Mouse (Mus musculus): Measurements from ENCODE around the gene Gatm. TPM values are rescaled to one million over a fixed set of nuclear protein-coding genes. Genes with fewer than 3 reads are reported as not detected.

Gene Gatm
- 19.6 and 20.5 TPM in 2 replicates for polyA plus RNA-seq (2016; fragmentation: Nextera tagmentation; extraction: Ambion mirVana)

GRCm38 (mm10) chr2:122610746-122611653, at the start of gene Gatm:
Gatm (minus strand) TSS chr2:122611303.
- H3K36me3 ChIP-seq: no peaks in the 10 kb centered on the region
- peak within 1 kb of the TSS; percentile 50 for H3K4me3 ChIP-seq (replicated peaks)
- ATAC-seq (ENCODE audit: insufficient number of reproducible peaks, insufficient read depth, low FRiP score, low TSS enrichment, low read depth): peak; percentile 88
- no peak within 1 kb of the TSS for H3K27ac ChIP-seq
- peak within 1 kb of the TSS; percentile 88 for H3K4me2 ChIP-seq
- no peaks in the 10 kb centered on the region for H3K9me3 ChIP-seq
- H3K4me1 ChIP-seq (replicated peaks): 0 out of 2 replicates have a peak, but pooled peaks cover 6% of the 10 kb centered on the region
- WGBS: 3% methylated on average over 47 of the region's 48 CpGs
- H3K27me3 ChIP-seq: peaks cover 22% of the 10 kb centered on the region
- peak within 1 kb of the TSS; percentile 64 for H3K9ac ChIP-seq (replicated peaks)

- no peak for ATAC-seq (ENCODE audit: insufficient number of reproducible peaks, insufficient read depth, low FRiP score, low TSS enrichment, low read depth)
- no peak overlapping the region for H3K27ac ChIP-seq
- WGBS: 91% methylated on average over 7 of the region's 7 CpGs
Observed at GRCm38 (mm10) chr2:122659825-122660224, 48.7 kb upstream of the Gatm start.

GRCm38 (mm10) chr2:122657707-122658524, 46.8 kb upstream of the Gatm start:
- H3K27me3 ChIP-seq: no peaks in the 10 kb centered on the region
- H3K4me2 ChIP-seq: no peak overlapping the region
- no peak for ATAC-seq (ENCODE audit: insufficient number of reproducible peaks, insufficient read depth, low FRiP score, low TSS enrichment, low read depth)
- H3K9ac ChIP-seq (replicated peaks): no peak overlapping the region
- no peaks in the 10 kb centered on the region for H3K4me1 ChIP-seq (replicated peaks)
- 86% methylated on average over 11 of the region's 11 CpGs for WGBS
- H3K4me3 ChIP-seq (replicated peaks): no peak overlapping the region
- no peak overlapping the region for H3K27ac ChIP-seq
- H3K36me3 ChIP-seq: no peaks in the 10 kb centered on the region
- H3K9me3 ChIP-seq: no peaks in the 10 kb centered on the region

More at GRCm38 (mm10) chr2:122659825-122660224, 48.7 kb upstream of the Gatm start:
- H3K9me3 ChIP-seq: no peaks in the 10 kb centered on the region
- no peak overlapping the region for H3K9ac ChIP-seq (replicated peaks)
- H3K4me1 ChIP-seq (replicated peaks): no peaks in the 10 kb centered on the region
- H3K36me3 ChIP-seq: no peaks in the 10 kb centered on the region
- no peak overlapping the region for H3K4me2 ChIP-seq
- no peaks in the 10 kb centered on the region for H3K27me3 ChIP-seq
- no peak overlapping the region for H3K4me3 ChIP-seq (replicated peaks)

GRCm38 (mm10) chr2:122656767-122657166, 45.7 kb upstream of the Gatm start:
- no peak for ATAC-seq (ENCODE audit: insufficient number of reproducible peaks, insufficient read depth, low FRiP score, low TSS enrichment, low read depth)
- 86% methylated on average over 9 of the region's 9 CpGs for WGBS
- Histone ChIP-seq H3K9ac (replicated peaks) (no peak overlapping the region), H3K9me3 (no peaks in the 10 kb centered on the region), H3K4me2 (no peak overlapping the region), H3K27ac (no peak overlapping the region), H3K4me3 (replicated peaks) (no peak overlapping the region), H3K36me3 (no peaks in the 10 kb centered on the region), H3K27me3 (no peaks in the 10 kb centered on the region; the same call in 1 of the 2 replicates), H3K4me1 (replicated peaks) (no peaks in the 10 kb centered on the region)

GRCm38 (mm10) chr2:122656052-122656451, 44.9 kb upstream of the Gatm start:
- 67% methylated on average over 2 of the region's 2 CpGs for WGBS
- Histone ChIP-seq H3K4me1 (replicated peaks) (no peaks in the 10 kb centered on the region), H3K4me3 (replicated peaks) (no peak overlapping the region), H3K36me3 (no peaks in the 10 kb centered on the region), H3K27me3 (no peaks in the 10 kb centered on the region; the same call in 1 of the 2 replicates), H3K9me3 (no peaks in the 10 kb centered on the region), H3K4me2 (no peak overlapping the region), H3K9ac (replicated peaks) (no peak overlapping the region), H3K27ac (no peak overlapping the region)
- no peak for ATAC-seq (ENCODE audit: insufficient number of reproducible peaks, insufficient read depth, low FRiP score, low TSS enrichment, low read depth)

- Histone ChIP-seq H3K4me2 (no peak overlapping the region), H3K4me1 (replicated peaks) (no peaks in the 10 kb centered on the region), H3K9ac (replicated peaks) (no peak overlapping the region), H3K27me3 (no peaks in the 10 kb centered on the region; the same call in 1 of the 2 replicates), H3K4me3 (replicated peaks) (no peak overlapping the region), H3K36me3 (no peaks in the 10 kb centered on the region), H3K27ac (no peak overlapping the region), H3K9me3 (no peaks in the 10 kb centered on the region)
- WGBS: 63% methylated on average over 17 of the region's 17 CpGs
- no peak for ATAC-seq (ENCODE audit: insufficient number of reproducible peaks, insufficient read depth, low FRiP score, low TSS enrichment, low read depth)
Observed at GRCm38 (mm10) chr2:122652096-122653084, 41.3 kb upstream of the Gatm start.

- Histone ChIP-seq H3K9ac (replicated peaks) (no peak overlapping the region), H3K4me1 (replicated peaks) (no peaks in the 10 kb centered on the region), H3K36me3 (peaks cover 8% of the 10 kb centered on the region; the same call in 1 of the 2 replicates), H3K4me2 (no peak overlapping the region), H3K9me3 (no peaks in the 10 kb centered on the region), H3K27me3 (peaks cover 14% of the 10 kb centered on the region), H3K4me3 (replicated peaks) (no peak overlapping the region), H3K27ac (no peak overlapping the region)
- no peak for ATAC-seq (ENCODE audit: insufficient number of reproducible peaks, insufficient read depth, low FRiP score, low TSS enrichment, low read depth)
- 44% methylated on average over 5 of the region's 5 CpGs for WGBS
Observed at GRCm38 (mm10) chr2:122638673-122639072, 27.6 kb upstream of the Gatm start.

GRCm38 (mm10) chr2:122638029-122638428, 26.9 kb upstream of the Gatm start:
- Histone ChIP-seq H3K9ac (replicated peaks) (peak overlapping the region; percentile 40; the same call in 1 of the 2 replicates), H3K4me3 (replicated peaks) (peak overlapping the region; percentile 38), H3K4me2 (peak overlapping the region; percentile 69), H3K4me1 (replicated peaks) (no peaks in the 10 kb centered on the region), H3K9me3 (no peaks in the 10 kb centered on the region), H3K36me3 (peaks cover 14% of the 10 kb centered on the region), H3K27me3 (peaks cover 14% of the 10 kb centered on the region), H3K27ac (no peak overlapping the region)
- no peak for ATAC-seq (ENCODE audit: insufficient number of reproducible peaks, insufficient read depth, low FRiP score, low TSS enrichment, low read depth)
- WGBS: 32% methylated on average over 12 of the region's 12 CpGs

- Histone ChIP-seq H3K4me2 (peak overlapping the region; percentile 69), H3K27me3 (peaks cover 14% of the 10 kb centered on the region), H3K4me3 (replicated peaks) (peak overlapping the region; percentile 38), H3K9ac (replicated peaks) (peak overlapping the region; percentile 40; the same call in 1 of the 2 replicates), H3K27ac (no peak overlapping the region), H3K36me3 (peaks cover 19% of the 10 kb centered on the region), H3K4me1 (replicated peaks) (no peaks in the 10 kb centered on the region), H3K9me3 (no peaks in the 10 kb centered on the region)
- ATAC-seq (ENCODE audit: insufficient number of reproducible peaks, insufficient read depth, low FRiP score, low TSS enrichment, low read depth): peak; percentile 67; the same call in 1 of the 2 replicates
- WGBS: 1% methylated on average over 36 of the region's 36 CpGs
Observed at GRCm38 (mm10) chr2:122637526-122637997, 26.5 kb upstream of the Gatm start.

- Histone ChIP-seq H3K27ac (no peak within 1 kb of the TSS), H3K27me3 (peaks cover 14% of the 10 kb centered on the region), H3K9ac (replicated peaks) (peak within 1 kb of the TSS; percentile 40; the same call in 1 of the 2 replicates), H3K36me3 (peaks cover 22% of the 10 kb centered on the region), H3K9me3 (no peaks in the 10 kb centered on the region), H3K4me2 (peak within 1 kb of the TSS; percentile 69), H3K4me3 (replicated peaks) (peak within 1 kb of the TSS; percentile 38), H3K4me1 (replicated peaks) (peaks cover 9% of the 10 kb centered on the region; the same call in 1 of the 2 replicates)
- 61% methylated on average over 3 of the region's 3 CpGs for WGBS
- ATAC-seq (ENCODE audit: insufficient number of reproducible peaks, insufficient read depth, low FRiP score, low TSS enrichment, low read depth): no peak
Observed at GRCm38 (mm10) chr2:122636686-122637085, 25.6 kb upstream of the Gatm start, which contains the start of gene AA467197. AA467197 (plus strand) TSS chr2:122636986.

Data from limb, embryonic 12.5 days (tissue).